Mouse (Mus musculus): ENCODE measurements around the gene Gm9376.

The Gm9376 gene

DNA sequence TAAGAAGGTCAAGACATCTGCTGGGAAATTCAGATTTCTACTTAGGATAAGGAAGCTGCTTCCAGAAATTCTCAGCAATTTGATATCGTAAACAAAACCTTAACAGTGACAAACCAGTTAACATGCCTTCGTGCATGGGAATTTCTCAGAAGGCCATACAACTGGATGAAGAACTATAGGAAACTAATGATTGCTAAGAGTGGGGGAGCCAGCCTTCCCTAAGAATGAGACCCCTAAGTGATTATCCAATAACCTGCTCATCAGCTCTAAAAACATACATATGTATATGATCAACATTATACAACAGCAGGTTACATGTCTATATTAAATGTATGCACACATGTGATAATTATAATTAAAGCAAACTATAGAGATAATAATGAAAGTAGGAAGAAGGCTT is at the start of gene Gm9376:
Gene Gm9376 (plus strand): TSS at position 301 of the 400 bp plus-strand sequence.
- in situ Hi-C loops (cut with MboI; ENCODE audit: unreplicated experiment in 2 of 2), result no loop called here

- in situ Hi-C loops (cut with MboI; ENCODE audit: unreplicated experiment in 2 of 2), result loop anchor here (5.0 to 25.0 kb wide), 5 partner anchors 214 to 816 kb away; no protein-coding TSS in a partner anchor
These were observed 45.9 kb upstream of the Gm9376 start for GRCm38 (mm10) chr14:118220885-118221284.

DNA sequence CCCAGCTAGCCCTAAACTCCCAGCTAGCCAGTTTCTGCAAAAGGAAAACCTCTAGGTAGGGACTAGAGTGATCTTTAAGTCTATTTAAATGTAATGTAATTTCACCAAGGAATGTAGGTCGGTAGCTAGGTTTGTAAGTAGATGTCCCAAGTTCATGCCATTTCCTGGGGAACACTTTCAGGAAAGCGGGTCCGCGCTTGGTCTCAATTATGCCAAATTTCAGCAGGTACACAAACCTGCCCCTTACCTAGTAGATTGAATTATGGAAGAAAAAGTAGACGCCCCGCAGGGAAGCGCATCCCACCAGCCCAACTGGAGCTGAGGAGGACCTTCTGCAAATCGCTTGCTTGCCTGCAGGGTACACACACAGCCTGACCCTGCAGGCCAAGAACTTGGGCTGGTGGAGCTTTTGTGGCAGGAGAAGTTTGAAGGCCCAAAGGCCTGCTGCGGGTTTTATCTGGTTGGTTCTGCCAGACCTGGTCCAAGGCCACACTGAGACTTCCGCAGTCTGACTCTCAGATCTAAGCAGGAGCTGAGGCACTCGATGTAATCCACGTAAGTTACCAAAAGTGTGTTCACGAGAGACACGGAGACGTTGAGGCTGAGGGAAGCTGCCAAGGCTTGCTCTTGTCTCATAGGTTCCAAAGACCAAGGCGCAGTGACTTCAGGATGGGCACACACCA is 41.6 kb upstream of the Gm9376 start:
- in situ Hi-C loops (cut with MboI; ENCODE audit: unreplicated experiment in 2 of 2), result loop anchor here (10.0 kb wide), 2 partner anchors 210 to 380 kb away; no protein-coding TSS in a partner anchor

GRCm38 (mm10) chr14:118225911-118226310 is 40.8 kb upstream of the Gm9376 start:
- in situ Hi-C loops (cut with MboI; ENCODE audit: unreplicated experiment in 2 of 2), result loop anchor here (10.0 kb wide), 2 partner anchors 209 to 379 kb away; no protein-coding TSS in a partner anchor

GRCm38 (mm10) chr14:118226471-118227155 is 40.1 kb upstream of the Gm9376 start:
- in situ Hi-C loops (cut with MboI; ENCODE audit: unreplicated experiment in 2 of 2), result loop anchor here (10.0 kb wide), 2 partner anchors 208 to 378 kb away; no protein-coding TSS in a partner anchor

DNA sequence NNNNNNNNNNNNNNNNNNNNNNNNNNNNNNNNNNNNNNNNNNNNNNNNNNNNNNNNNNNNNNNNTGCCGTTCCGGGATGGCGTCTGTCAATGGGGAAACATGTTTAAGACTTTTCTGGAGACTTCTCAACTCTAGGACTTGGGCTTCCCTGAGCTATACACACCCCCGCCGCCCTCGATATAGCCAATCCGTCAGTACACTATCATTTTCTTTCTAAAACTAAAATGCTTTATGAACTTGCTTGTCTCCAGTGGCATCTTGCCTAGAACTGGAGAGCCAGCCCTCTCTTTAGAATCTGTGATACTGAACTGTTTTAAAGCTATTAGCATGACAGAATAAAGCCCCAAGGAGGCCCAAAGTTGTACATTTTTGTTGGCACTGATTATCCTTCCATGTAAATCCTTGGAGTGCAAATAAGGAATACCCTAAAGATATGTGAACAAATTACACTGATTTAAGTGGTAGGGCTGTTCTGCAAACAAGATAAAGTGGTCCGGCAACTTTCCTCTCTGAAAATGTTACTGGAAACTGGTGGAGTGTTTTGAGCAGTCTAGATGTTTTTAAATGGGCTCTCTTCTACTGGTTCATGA is 34.3 kb upstream of the Gm9376 start:
- in situ Hi-C loops (cut with MboI; ENCODE audit: unreplicated experiment in 2 of 2), result no loop called here

GRCm38 (mm10) chr14:118233786-118234540 is 32.8 kb upstream of the Gm9376 start:
- in situ Hi-C loops (cut with MboI; ENCODE audit: unreplicated experiment in 2 of 2), result no loop called here

GRCm38 (mm10) chr14:118234541-118235210 is 32.1 kb upstream of the Gm9376 start:
- in situ Hi-C loops (cut with MboI; ENCODE audit: unreplicated experiment in 2 of 2), result no loop called here

GRCm38 (mm10) chr14:118235361-118235972 is 31.3 kb upstream of the Gm9376 start:
- in situ Hi-C loops (cut with MboI; ENCODE audit: unreplicated experiment in 2 of 2), result no loop called here

DNA sequence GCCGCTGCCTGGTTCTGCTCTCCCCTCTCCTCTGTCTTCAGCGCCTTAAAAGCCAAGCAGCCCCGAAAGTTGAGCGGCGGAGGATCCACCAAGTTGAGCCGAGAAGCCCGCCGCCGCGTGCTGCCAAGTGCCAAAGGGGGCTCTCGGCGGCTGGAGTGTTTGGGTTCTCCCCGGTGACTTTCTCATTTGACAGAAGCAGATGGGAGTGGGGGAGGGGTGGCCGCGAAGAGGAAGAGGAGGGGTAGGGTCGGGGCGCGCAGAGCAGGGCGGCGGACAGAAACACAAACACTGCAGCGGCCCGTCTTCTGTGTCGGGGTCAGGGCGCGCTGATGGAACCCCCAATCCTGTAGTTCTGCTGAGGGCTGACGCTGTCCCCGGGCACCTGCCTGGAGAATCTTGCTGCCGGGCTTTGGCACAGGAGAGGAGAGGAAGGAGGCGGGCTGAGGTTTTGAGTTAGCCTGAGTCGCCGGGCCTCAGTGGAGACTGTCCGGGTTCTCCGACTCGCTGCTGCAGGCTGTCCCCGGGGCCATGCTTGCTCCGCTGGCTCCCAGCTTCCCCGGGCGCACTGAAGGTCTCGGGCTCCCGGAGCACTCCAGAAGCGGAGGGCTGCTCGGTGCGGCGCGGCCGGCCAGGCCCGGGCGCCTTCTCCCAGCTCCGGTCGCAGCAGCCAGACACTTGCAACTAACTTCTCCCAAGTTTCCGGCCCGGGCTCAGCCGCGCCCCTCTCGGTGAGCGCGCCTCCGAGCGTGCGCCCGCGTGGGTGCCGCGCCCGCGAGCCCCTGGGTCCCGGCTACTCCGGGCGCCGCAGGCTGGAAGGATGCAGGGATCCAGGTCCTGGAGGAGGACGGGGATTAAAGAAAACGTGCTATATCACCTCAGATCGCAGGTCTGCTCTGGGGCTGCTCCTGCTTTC is 30.5 kb upstream of the Gm9376 start:
- in situ Hi-C loops (cut with MboI; ENCODE audit: unreplicated experiment in 2 of 2), result no loop called here

- in situ Hi-C loops (cut with MboI; ENCODE audit: unreplicated experiment in 2 of 2), result no loop called here
These were observed 29.9 kb upstream of the Gm9376 start, which contains the start of gene Sox21 for GRCm38 (mm10) chr14:118236886-118237289. Gene Sox21 (minus strand): TSS chr14:118237030.

- in situ Hi-C loops (cut with MboI; ENCODE audit: unreplicated experiment in 2 of 2), result no loop called here
These were observed 29.0 kb upstream of the Gm9376 start for GRCm38 (mm10) chr14:118237786-118238185.

DNA sequence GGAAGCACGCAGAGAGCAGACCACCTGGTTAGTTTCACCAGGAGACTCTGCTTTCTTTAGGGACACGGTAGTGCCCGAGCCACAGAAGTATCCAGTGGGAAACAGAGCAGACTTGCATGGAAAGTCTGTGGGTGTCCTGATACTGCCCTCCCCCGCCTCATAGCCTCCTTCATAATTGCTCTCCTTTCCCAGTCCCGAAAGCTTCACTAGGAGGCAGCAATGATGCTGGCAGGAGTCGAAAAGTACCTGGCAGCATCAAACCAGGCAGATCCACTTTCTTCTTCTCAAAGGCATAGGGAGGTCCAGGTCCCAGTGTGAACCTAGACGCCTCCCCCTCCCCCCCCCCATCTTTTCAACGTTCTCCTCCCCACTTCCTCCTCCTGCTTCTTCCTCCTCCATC is 27.4 kb upstream of the Gm9376 start:
- in situ Hi-C loops (cut with MboI; ENCODE audit: unreplicated experiment in 2 of 2), result no loop called here

DNA sequence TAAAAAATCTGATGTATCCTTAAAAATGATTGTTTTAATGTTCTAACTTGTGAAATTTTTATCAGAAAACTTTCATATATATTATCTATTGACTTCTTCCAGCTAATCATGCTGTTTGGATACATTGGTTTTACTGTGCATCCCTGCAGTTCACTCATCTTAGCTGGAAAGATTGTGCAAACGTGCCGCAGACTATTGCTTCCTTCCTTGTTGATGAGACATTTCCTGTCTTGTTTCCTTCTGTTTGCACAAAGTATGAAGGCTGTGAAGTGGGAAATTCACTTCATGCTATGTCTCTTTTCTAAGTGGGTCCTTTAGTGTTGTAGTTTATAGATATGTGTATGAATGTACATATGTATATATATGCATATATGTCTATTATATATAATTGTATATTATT is 25.3 kb upstream of the Gm9376 start:
- in situ Hi-C loops (cut with MboI; ENCODE audit: unreplicated experiment in 2 of 2), result no loop called here

DNA sequence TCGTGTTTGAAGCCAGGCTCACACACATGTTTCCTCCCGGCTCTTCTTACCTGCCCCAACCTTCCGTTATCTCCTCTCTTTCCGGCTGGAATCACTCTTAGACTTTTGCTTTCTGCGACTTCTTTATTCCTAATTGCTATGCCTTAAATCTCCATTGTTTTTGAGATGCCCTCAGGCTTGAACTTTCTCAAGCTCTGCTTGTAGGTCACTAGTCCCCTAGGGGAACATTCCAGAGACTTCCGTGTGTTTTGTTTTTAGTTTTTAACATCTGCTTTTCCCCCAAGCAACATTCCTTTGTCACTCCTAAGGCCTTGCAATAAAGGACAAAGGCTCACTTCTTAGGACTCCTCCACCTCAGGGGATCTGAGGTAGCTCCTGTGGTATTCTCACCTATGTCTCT is 13.4 kb upstream of the Gm9376 start:
- in situ Hi-C loops (cut with MboI; ENCODE audit: unreplicated experiment in 2 of 2), result no loop called here

- in situ Hi-C loops (cut with MboI; ENCODE audit: unreplicated experiment in 2 of 2), result no loop called here
These were observed 2.1 kb downstream of the Gm9376 start for GRCm38 (mm10) chr14:118268849-118269248.

DNA sequence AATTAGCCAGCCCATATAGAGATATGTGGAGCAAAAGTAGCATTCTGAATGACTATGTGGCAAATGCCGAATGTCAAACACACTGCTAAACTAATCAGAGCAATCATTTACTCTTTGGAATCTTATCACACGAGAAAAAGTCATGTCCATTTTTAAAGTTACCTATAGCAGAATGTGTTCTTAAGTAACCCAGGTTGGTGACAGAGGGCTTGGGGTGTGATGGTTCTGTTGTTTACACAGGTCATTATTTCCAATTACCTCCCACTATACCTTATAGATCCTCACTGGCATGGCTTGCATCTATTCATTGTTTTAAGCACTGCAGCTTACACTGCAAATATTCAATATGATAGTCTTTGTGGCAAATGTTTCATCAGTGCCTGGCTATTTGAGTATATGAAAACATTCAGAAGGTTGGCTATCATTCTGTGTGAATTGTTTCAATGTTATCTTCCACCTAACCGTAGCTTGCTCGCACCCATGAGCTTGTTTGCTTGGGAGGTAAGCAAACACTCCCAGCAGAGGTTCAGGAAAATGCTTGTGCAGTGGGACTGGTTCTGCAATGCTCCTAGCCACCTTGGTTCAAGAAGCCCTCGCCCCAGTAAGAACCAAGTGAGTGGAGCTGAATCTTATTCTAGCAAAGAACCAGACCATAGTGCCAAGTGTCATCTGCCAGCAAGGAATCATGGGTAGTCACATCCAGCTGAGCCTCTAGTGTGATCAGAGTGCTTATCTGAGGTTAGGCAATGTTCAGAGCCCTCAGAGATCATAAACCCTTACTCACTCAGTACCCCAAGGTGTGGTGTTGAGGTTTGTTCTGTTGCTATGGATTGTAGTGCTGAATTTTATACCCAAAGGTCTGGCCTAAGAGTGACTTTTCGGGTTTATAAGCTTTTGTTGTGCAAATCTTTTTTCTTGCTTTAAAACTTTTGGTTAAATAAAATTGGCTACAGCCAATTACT is 6.1 kb downstream of the Gm9376 start:
- in situ Hi-C loops (cut with MboI; ENCODE audit: unreplicated experiment in 2 of 2), result no loop called here
